ENCODE assay signal across 30 mouse cellular contexts in genomic region chr6:100984861-100985260, GRCm38 (mm10).
A peak's percentile ranks its signal among the peaks of the same experiment; 100 is the strongest.
DNase-seq lines count a peak whose midpoint lies in the region; ATAC-seq and TF ChIP-seq lines count a peak whose summit lies in the region.
"Had no signal": no experiment of that assay in that cellular context is flagged by ENCODE, and none has a peak within 500 bp of the region (broad histone marks: within the 10 kb centered on the region; RNA-seq: fewer than 3 reads in every experiment).

No protein-coding gene starts in this region.

- no peak for TF ChIP-seq EP300 in lung, postnatal 0 days (IDR thresholded peaks at IDR 0.05)

- no peak for ATAC-seq in heart, embryonic 13.5 days (ENCODE audit: extremely low read depth, insufficient number of reproducible peaks, low FRiP score, low TSS enrichment)
- ATAC-seq in heart, embryonic 11.5 days (replicated peaks; ENCODE audit: insufficient number of reproducible peaks, low FRiP score, low TSS enrichment), result no peak
- no peak for ATAC-seq in lung, postnatal 0 days
- no peak for ATAC-seq in embryonic facial prominence, embryonic 12.5 days (ENCODE audit: insufficient number of reproducible peaks, insufficient read depth, low FRiP score, low TSS enrichment)
- no peak for ATAC-seq in granulocyte monocyte progenitor cell, adult 5-6 weeks (replicated peaks; ENCODE audit: poor library complexity, severe bottlenecking)
- no peak for ATAC-seq in megakaryocyte-erythroid progenitor cell, adult 5-6 weeks (replicated peaks; ENCODE audit: low FRiP score, low TSS enrichment, poor library complexity, severe bottlenecking)
- ATAC-seq: activated CD4-positive, CD25-positive, alpha-beta regulatory T cell, adult 4 months; hindbrain, embryonic 16.5 days; intestine, embryonic 15.5 days; midbrain, embryonic 15.5 days had no signal

- H3K9ac ChIP-seq in heart, embryonic 13.5 days, result no peak overlapping the region
- no peak overlapping the region for H3K9ac ChIP-seq in heart, embryonic 11.5 days (ENCODE audit: low read depth, low read length)
- H3K9ac ChIP-seq in lung, postnatal 0 days (replicated peaks; ENCODE audit: low read depth), result no peak overlapping the region
- no peak overlapping the region for H3K9ac ChIP-seq in embryonic facial prominence, embryonic 12.5 days
- H3K9ac ChIP-seq: heart, embryonic 15.5 days; intestine, embryonic 15.5 days; liver, embryonic 15.5 days; midbrain, embryonic 15.5 days; neural tube, embryonic 13.5 days; stomach, embryonic 15.5 days had no signal

- H3K9me3 ChIP-seq in heart, embryonic 13.5 days, result no peaks in the 10 kb centered on the region
- no peaks in the 10 kb centered on the region for H3K9me3 ChIP-seq in heart, embryonic 11.5 days (replicated peaks; ENCODE audit: control insufficient read depth, low read length)
- H3K9me3 ChIP-seq in lung, postnatal 0 days (ENCODE audit: low read length), result no peaks in the 10 kb centered on the region
- H3K9me3 ChIP-seq in embryonic facial prominence, embryonic 12.5 days, result no peaks in the 10 kb centered on the region
- H3K9me3 ChIP-seq: heart, embryonic 15.5 days; intestine, embryonic 15.5 days; liver, embryonic 15.5 days; midbrain, embryonic 15.5 days; neural tube, embryonic 13.5 days; stomach, embryonic 15.5 days had no signal

- peaks cover 9% of the 10 kb centered on the region for H3K4me1 ChIP-seq in heart, embryonic 13.5 days
- no peaks in the 10 kb centered on the region for H3K4me1 ChIP-seq in heart, embryonic 11.5 days (ENCODE audit: control insufficient read depth, insufficient read depth, low read length)
- H3K4me1 ChIP-seq in lung, postnatal 0 days (ENCODE audit: insufficient read depth, low read depth, low read length), result no peaks in the 10 kb centered on the region
- peaks cover 23% of the 10 kb centered on the region; the same call in 1 of the 2 replicates for H3K4me1 ChIP-seq in embryonic facial prominence, embryonic 12.5 days
- H3K4me1 ChIP-seq: intestine, embryonic 15.5 days; liver, embryonic 15.5 days; midbrain, embryonic 15.5 days; neural tube, embryonic 13.5 days had no signal

- no peak overlapping the region for H3K27ac ChIP-seq in heart, embryonic 13.5 days (replicated peaks)
- no peak overlapping the region for H3K27ac ChIP-seq in heart, embryonic 11.5 days (ENCODE audit: low read depth, low read length)
- H3K27ac ChIP-seq in lung, postnatal 0 days (ENCODE audit: low read length), result no peak overlapping the region
- H3K27ac ChIP-seq in embryonic facial prominence, embryonic 12.5 days, result peak overlapping the region; percentile 25; the same call in 1 of the 2 replicates
- H3K27ac ChIP-seq: heart, embryonic 15.5 days; intestine, embryonic 15.5 days; liver, embryonic 15.5 days; midbrain, embryonic 15.5 days; neural tube, embryonic 13.5 days; stomach, embryonic 15.5 days had no signal

- H3K4me3 ChIP-seq in heart, embryonic 13.5 days, result no peak overlapping the region
- no peak overlapping the region for H3K4me3 ChIP-seq in heart, embryonic 11.5 days (ENCODE audit: low read depth, low read length)
- no peak overlapping the region for H3K4me3 ChIP-seq in lung, postnatal 0 days (ENCODE audit: low read depth, low read length)
- no peak overlapping the region for H3K4me3 ChIP-seq in embryonic facial prominence, embryonic 12.5 days
- H3K4me3 ChIP-seq: heart, embryonic 15.5 days; intestine, embryonic 15.5 days; liver, embryonic 15.5 days; midbrain, embryonic 15.5 days; myocyte; neural tube, embryonic 13.5 days; stomach, embryonic 15.5 days had no signal

- peak; percentile 12 for DNase-seq in lung, postnatal 0 days (ENCODE audit: low spot score)
- no peak for DNase-seq in lung, postnatal 25 days (ENCODE audit: low spot score)
- DNase-seq: adrenal gland, adult 8-10 months; B cell, adult 2 months; cerebellum, adult 11-12 months; cerebellum, postnatal 10 days; gastrocnemius, postnatal 36 days; heart, postnatal 36 days; kidney, adult 9 months; kidney, postnatal 4 days; liver; lung, postnatal 10 days; retina, postnatal 1 day; right cerebral cortex, postnatal 4 days; thymus, adult 18-20 months; thymus, postnatal 36 days had no signal

- no peaks in the 10 kb centered on the region for H3K27me3 ChIP-seq in heart, embryonic 13.5 days (replicated peaks)
- no peaks in the 10 kb centered on the region for H3K27me3 ChIP-seq in heart, embryonic 11.5 days (ENCODE audit: control insufficient read depth, insufficient read depth, low read length)
- H3K27me3 ChIP-seq in lung, postnatal 0 days (replicated peaks; ENCODE audit: insufficient read depth, low read length), result no peaks in the 10 kb centered on the region
- H3K27me3 ChIP-seq in embryonic facial prominence, embryonic 12.5 days, result no peaks in the 10 kb centered on the region
- H3K27me3 ChIP-seq: heart, embryonic 15.5 days; intestine, embryonic 15.5 days; liver, embryonic 15.5 days; midbrain, embryonic 15.5 days; neural tube, embryonic 13.5 days; stomach, embryonic 15.5 days had no signal

- no peaks in the 10 kb centered on the region for H3K36me3 ChIP-seq in heart, embryonic 13.5 days
- no peaks in the 10 kb centered on the region for H3K36me3 ChIP-seq in heart, embryonic 11.5 days (ENCODE audit: control insufficient read depth, insufficient read depth, low read length)
- no peaks in the 10 kb centered on the region for H3K36me3 ChIP-seq in lung, postnatal 0 days (ENCODE audit: insufficient read depth, low read length)
- H3K36me3 ChIP-seq in embryonic facial prominence, embryonic 12.5 days, result no peaks in the 10 kb centered on the region
- H3K36me3 ChIP-seq: heart, embryonic 15.5 days; intestine, embryonic 15.5 days; liver, embryonic 15.5 days; midbrain, embryonic 15.5 days; neural tube, embryonic 13.5 days; stomach, embryonic 15.5 days had no signal

- H3K4me2 ChIP-seq in heart, embryonic 13.5 days, result peak overlapping the region; percentile 18; the same call in 1 of the 2 replicates
- H3K4me2 ChIP-seq in heart, embryonic 11.5 days, result no peak overlapping the region
- H3K4me2 ChIP-seq in lung, postnatal 0 days (replicated peaks; ENCODE audit: low read depth, low read length), result no peak overlapping the region
- H3K4me2 ChIP-seq in embryonic facial prominence, embryonic 12.5 days (replicated peaks), result no peak overlapping the region
- H3K4me2 ChIP-seq: heart, embryonic 15.5 days; intestine, embryonic 15.5 days; liver, embryonic 15.5 days; midbrain, embryonic 15.5 days; neural tube, embryonic 13.5 days; stomach, embryonic 15.5 days had no signal

- WGBS in heart, embryonic 13.5 days, result 34% methylated on average over 7 of the region's 7 CpGs
- WGBS in heart, embryonic 11.5 days (ENCODE audit: insufficient replicate concordance), result 36% methylated on average over 7 of the region's 7 CpGs
- WGBS in lung, postnatal 0 days, result 17% methylated on average over 7 of the region's 7 CpGs
- 32% methylated on average over 7 of the region's 7 CpGs for WGBS in embryonic facial prominence, embryonic 12.5 days

- TF ChIP-seq CTCF in lung, postnatal 0 days (IDR thresholded peaks at IDR 0.05), result no peak
